ENCODE assay signal across 17 mouse cellular contexts in genomic region chr8:10979916-10980315, GRCm38 (mm10). TPM values are rescaled to one million over a fixed set of nuclear protein-coding genes. Genes with fewer than 3 reads are reported as not detected.
DNase-seq lines count a peak whose midpoint lies in the region; ATAC-seq and TF ChIP-seq lines count a peak whose summit lies in the region.
"Had no signal": no experiment of that assay in that cellular context is flagged by ENCODE, and none has a peak within 500 bp of the region (broad histone marks: within the 10 kb centered on the region; RNA-seq: fewer than 3 reads in every experiment).

No protein-coding gene starts in this region.

- no peaks in the 10 kb centered on the region for H3K9me3 ChIP-seq in kidney, embryonic 15.5 days (replicated peaks)
- H3K9me3 ChIP-seq in G1E (replicated peaks), result no peaks in the 10 kb centered on the region
- H3K9me3 ChIP-seq: intestine, embryonic 15.5 days; limb, embryonic 13.5 days had no signal

- H3K4me1 ChIP-seq in kidney, embryonic 15.5 days, result peaks cover 49% of the 10 kb centered on the region
- H3K4me1 ChIP-seq in G1E (ENCODE audit: insufficient read depth, low read depth, low read length), result peaks cover 83% of the 10 kb centered on the region

- H3K4me3 ChIP-seq in kidney, embryonic 15.5 days (replicated peaks), result no peak overlapping the region
- peak overlapping the region; percentile 29; the same call in 1 of the 2 replicates for H3K4me3 ChIP-seq in G1E (ENCODE audit: low read depth, low read length)
- H3K4me3 ChIP-seq: intestine, embryonic 15.5 days; limb, embryonic 13.5 days; myocyte had no signal

- ATAC-seq in kidney, embryonic 15.5 days (replicated peaks; ENCODE audit: low FRiP score), result no peak; the same call in 1 of the 2 replicates
- ATAC-seq in G1E (ENCODE audit: extremely low read depth, insufficient number of reproducible peaks, low FRiP score, poor library complexity, severe bottlenecking), result no peak
- ATAC-seq in megakaryocyte progenitor cell, adult 5-6 weeks (replicated peaks; ENCODE audit: poor library complexity), result 0 out of 2 replicates have a peak, but pooled peaks have one; percentile 30
- ATAC-seq: intestine, embryonic 15.5 days had no signal

- 0 out of 2 replicates have a peak overlapping the region, but pooled peaks have one; percentile 9 for H3K27ac ChIP-seq in kidney, embryonic 15.5 days
- H3K27ac ChIP-seq: intestine, embryonic 15.5 days; limb, embryonic 13.5 days; macrophage had no signal

- no peak overlapping the region for H3K4me2 ChIP-seq in kidney, embryonic 15.5 days
- H3K4me2 ChIP-seq: intestine, embryonic 15.5 days; limb, embryonic 13.5 days had no signal

- no peaks in the 10 kb centered on the region for H3K27me3 ChIP-seq in kidney, embryonic 15.5 days
- no peaks in the 10 kb centered on the region for H3K27me3 ChIP-seq in G1E (ENCODE audit: insufficient read depth, low read length)
- H3K27me3 ChIP-seq: CH12.LX; intestine, embryonic 15.5 days; limb, embryonic 13.5 days had no signal

- WGBS in kidney, embryonic 15.5 days, result 32% methylated on average over 7 of the region's 7 CpGs

- DNase-seq in kidney, postnatal 4 days, result no peak
- DNase-seq in B cell, adult 2 months, result peak; percentile 52 to 54
- DNase-seq in G1E (ENCODE audit: low spot score), result no peak
- no peak for DNase-seq in cerebellum, postnatal 14 days
- no peak for DNase-seq in heart, adult 11 months
- DNase-seq: adrenal gland, adult 2 months; cerebellum, adult 9-10 months; kidney, postnatal 25 days; lung, adult 18-20 months; right cerebral cortex, postnatal 14 days had no signal

- no peak for TF ChIP-seq CTCF in G1E (IDR thresholded peaks at IDR 0.05; ENCODE audit: low read depth, low read length)

- H3K9ac ChIP-seq in kidney, embryonic 15.5 days, result no peak overlapping the region
- H3K9ac ChIP-seq: intestine, embryonic 15.5 days; limb, embryonic 13.5 days had no signal

- H3K36me3 ChIP-seq in kidney, embryonic 15.5 days, result peaks cover 13% of the 10 kb centered on the region; the same call in 1 of the 2 replicates
- H3K36me3 ChIP-seq in G1E (replicated peaks), result peaks cover 36% of the 10 kb centered on the region
- H3K36me3 ChIP-seq: intestine, embryonic 15.5 days had no signal

RNA-seq across cellular contexts. Expression of gene Irs2, which starts 28.3 kb away (rescaled TPM):
- 5.6 and 5.7 TPM in 2 replicates for polyA plus RNA-seq in kidney, embryonic 15.5 days (2015; fragmentation: Nextera tagmentation; extraction: Ambion mirVana)
- total RNA-seq in G1E (2014; fragmentation: Nextera tagmentation) (92.1 and 97.9 TPM in 2 replicates), G1E (2017) (15.6 and 17.4 TPM in 2 replicates)
- 78.5 and 83.6 TPM in 2 replicates for polyA plus RNA-seq in G1E (2012)
- total RNA-seq in megakaryocyte progenitor cell, adult 5-6 weeks (2015), result 4.6 and 6.0 TPM in 2 replicates
- 2.7 and 4.9 TPM in 2 replicates for total RNA-seq in megakaryocyte progenitor cell, adult 5-6 weeks (2017)

Comparison
In these comparisons a context has a peak if more than half of its experiments do, and no peak if none do; other contexts are left out.
1. DNase-seq: peak in B cell, adult 2 months (2 of 2); none in kidney, postnatal 4 days (0 of 2), G1E (single experiment), cerebellum, postnatal 14 days (0 of 2) and heart, adult 11 months (single experiment).